Mouse (Mus musculus) spleen, adult 2 months (tissue): Measurements from ENCODE around the gene Atxn1.

ENCODE experiments used
- CTCF ChIP-seq: fragments of 200-500 bp; IDR thresholded peaks from 2 replicates; pipeline ENCODE4 v1.5.1; 2011; ENCODE audit warnings: mild to moderate bottlenecking, inconsistent platforms; ENCODE audit not compliant: insufficient read depth, insufficient read length, insufficient replicate concordance; ENCODE audit errors: extremely low read depth
- POLR2A ChIP-seq: fragments of 200-500 bp; IDR thresholded peaks from 2 replicates; pipeline ENCODE4 v1.6.1; 2011; ENCODE audit warnings: low read depth, low read length, inconsistent platforms

GRCm38 (mm10) chr13:45809777-45810410 is 154.9 kb downstream of the Atxn1 start:
- TF ChIP-seq CTCF, result no peak
- TF ChIP-seq POLR2A, result no peak
